Mouse (Mus musculus): ENCODE results near the gene Mynn. TPM values are rescaled to one million over a fixed set of nuclear protein-coding genes. Genes with fewer than 3 reads are reported as not detected.
"Not testable (repeated sequence)": the region's sequence is repeated elsewhere in the genome, so short reads cannot be mapped to it uniquely, and the experiment has no call there.

The Mynn gene
- polyA plus RNA-seq (2015; fragmentation: Nextera tagmentation; extraction: Ambion mirVana), result 28.7 and 30.8 TPM in 2 replicates

DNA sequence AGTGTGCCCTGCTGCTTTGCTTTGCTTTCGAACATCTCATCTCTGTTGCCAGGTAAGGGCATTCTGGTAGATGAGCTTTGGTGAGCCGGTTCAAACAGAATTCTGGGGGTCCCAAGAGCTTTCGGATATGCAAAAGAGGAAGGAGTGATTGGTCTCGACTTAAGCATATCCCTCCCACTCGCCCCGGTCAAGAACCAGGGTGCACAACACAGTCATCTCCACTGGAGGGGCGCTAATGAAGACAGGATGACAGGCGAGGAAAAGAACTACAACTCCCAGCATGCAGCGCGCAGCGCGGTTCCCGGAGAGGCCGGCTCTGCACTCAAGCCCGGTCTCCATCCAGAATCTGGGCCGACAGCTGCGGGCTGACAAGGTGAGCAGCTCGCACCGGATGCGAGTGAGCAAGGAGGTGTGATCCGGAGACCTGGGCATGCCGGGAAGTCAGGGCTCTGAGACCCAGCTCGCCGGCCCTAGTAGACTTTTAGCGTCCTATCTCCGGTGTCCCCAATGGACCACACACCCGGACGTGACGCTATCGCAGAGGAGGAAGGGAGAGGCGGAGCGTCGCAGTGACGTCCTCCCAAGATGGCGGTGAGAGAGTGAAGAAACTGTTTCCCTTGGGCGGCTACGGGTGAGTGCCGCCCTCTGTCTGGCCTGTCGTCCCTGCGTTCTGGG, at the start of gene Mynn:
Gene Mynn (plus strand): TSS at position 1 of the 675 bp plus-strand sequence.
- Histone ChIP-seq H3K4me2 (ENCODE audit: low read length) (peak within 1 kb of the TSS; percentile 73), H3K36me3 (ENCODE audit: insufficient read depth, low read length) (0 out of 2 replicates have a peak, but pooled peaks cover 6% of the 10 kb centered on the region), H3K27ac (peak within 1 kb of the TSS; percentile 99), H3K27me3 (ENCODE audit: insufficient read depth, low read length) (no peaks in the 10 kb centered on the region), H3K9ac (ENCODE audit: low read depth, low read length) (peak within 1 kb of the TSS; percentile 86), H3K9me3 (replicated peaks; ENCODE audit: low read length) (no peaks in the 10 kb centered on the region), H3K4me3 (replicated peaks; ENCODE audit: low read depth, low read length) (peak within 1 kb of the TSS; percentile 93), H3K4me1 (replicated peaks; ENCODE audit: insufficient read depth, low read length) (peaks cover 6% of the 10 kb centered on the region)
- peak; percentile 59 for TF ChIP-seq CTCF (IDR thresholded peaks at IDR 0.05; ENCODE audit: low read depth)
- DNase-seq (ENCODE audit: low spot score) (peak; percentile 98), ATAC-seq (replicated peaks; ENCODE audit: low FRiP score, low read depth) (peak; percentile 94)
- under 1% methylated on average over 38 of the region's 40 CpGs for WGBS

DNA sequence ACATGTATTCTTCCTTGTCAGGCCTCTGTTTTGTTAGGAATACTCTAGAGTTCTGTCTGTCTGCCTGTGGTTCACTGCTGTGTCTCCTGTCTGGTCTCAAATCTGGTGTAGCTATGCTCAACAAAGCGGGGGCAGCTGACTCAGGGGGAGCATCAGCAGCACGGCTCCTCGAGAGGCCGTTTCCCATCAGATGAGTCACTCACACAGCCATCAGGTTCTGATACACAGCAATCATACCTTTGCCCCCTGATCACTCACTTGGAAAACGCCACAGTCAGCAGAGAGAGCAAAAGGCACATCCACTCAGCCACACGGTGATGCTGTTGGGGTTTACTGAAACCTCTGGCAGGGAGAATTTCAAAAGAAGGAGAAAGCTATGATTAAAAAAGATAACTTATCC, 48.1 kb upstream of the Mynn start:
- Histone ChIP-seq H3K4me3 (replicated peaks; ENCODE audit: low read depth, low read length) (no peak overlapping the region), H3K9ac (ENCODE audit: low read depth, low read length) (no peak overlapping the region), H3K27ac (no peak overlapping the region), H3K27me3 (ENCODE audit: insufficient read depth, low read length) (no peaks in the 10 kb centered on the region), H3K36me3 (ENCODE audit: insufficient read depth, low read length) (no peaks in the 10 kb centered on the region), H3K4me2 (ENCODE audit: low read length) (no peak overlapping the region), H3K9me3 (replicated peaks; ENCODE audit: low read length) (no peaks in the 10 kb centered on the region), H3K4me1 (replicated peaks; ENCODE audit: insufficient read depth, low read length) (no peaks in the 10 kb centered on the region)
- 52% methylated on average over 6 of the region's 6 CpGs for WGBS
- DNase-seq (ENCODE audit: low spot score) (no peak), ATAC-seq (replicated peaks; ENCODE audit: low FRiP score, low read depth) (peak; percentile 54; the same call in 1 of the 2 replicates)
- TF ChIP-seq CTCF (IDR thresholded peaks at IDR 0.05; ENCODE audit: low read depth), result no peak; the same call in 1 of the 2 replicates

DNA sequence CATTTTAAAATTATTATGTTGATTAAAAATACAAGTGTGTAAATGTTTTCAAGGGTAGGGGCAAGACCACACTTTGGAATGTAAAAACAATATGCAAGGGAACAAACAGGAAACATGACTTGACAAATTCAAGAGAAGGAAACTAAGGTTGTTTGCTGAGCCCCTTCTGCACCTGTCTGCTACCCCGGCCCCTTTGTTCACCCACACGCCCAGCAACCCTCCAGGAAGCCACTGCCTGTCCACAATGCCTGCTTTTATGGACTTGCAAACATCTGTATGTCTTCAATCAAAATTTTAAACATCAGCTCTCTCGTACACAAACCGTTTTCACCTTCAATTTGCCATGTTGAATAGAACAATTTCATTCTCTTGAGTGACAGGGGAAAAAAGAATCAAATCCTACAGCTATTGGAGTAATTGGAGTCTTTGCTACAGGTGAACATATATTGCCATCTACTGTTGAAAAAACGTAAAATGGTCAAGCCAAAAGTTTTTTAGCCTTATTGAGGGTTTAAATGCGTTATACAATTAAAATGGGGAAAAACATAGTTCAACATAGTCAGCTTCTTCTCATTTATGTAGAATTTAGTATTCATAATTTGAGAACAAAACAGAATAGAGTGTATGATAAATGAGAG, 41.1 kb upstream of the Mynn start:
- no peak overlapping the region for H3K9ac ChIP-seq (ENCODE audit: low read depth, low read length)
- no peak overlapping the region for H3K27ac ChIP-seq
- H3K4me3 ChIP-seq (replicated peaks; ENCODE audit: low read depth, low read length), result no peak overlapping the region
- no peaks in the 10 kb centered on the region for H3K27me3 ChIP-seq (ENCODE audit: insufficient read depth, low read length)
- 52% methylated on average over 6 of the region's 6 CpGs for WGBS
- no peaks in the 10 kb centered on the region for H3K36me3 ChIP-seq (ENCODE audit: insufficient read depth, low read length)
- TF ChIP-seq CTCF (IDR thresholded peaks at IDR 0.05; ENCODE audit: low read depth), result peak; percentile 72
- no peaks in the 10 kb centered on the region for H3K9me3 ChIP-seq (replicated peaks; ENCODE audit: low read length)
- peak; percentile 58 for DNase-seq (ENCODE audit: low spot score)
- H3K4me2 ChIP-seq (ENCODE audit: low read length), result no peak overlapping the region
- no peaks in the 10 kb centered on the region for H3K4me1 ChIP-seq (replicated peaks; ENCODE audit: insufficient read depth, low read length)
- ATAC-seq (replicated peaks; ENCODE audit: low FRiP score, low read depth), result no peak

DNA sequence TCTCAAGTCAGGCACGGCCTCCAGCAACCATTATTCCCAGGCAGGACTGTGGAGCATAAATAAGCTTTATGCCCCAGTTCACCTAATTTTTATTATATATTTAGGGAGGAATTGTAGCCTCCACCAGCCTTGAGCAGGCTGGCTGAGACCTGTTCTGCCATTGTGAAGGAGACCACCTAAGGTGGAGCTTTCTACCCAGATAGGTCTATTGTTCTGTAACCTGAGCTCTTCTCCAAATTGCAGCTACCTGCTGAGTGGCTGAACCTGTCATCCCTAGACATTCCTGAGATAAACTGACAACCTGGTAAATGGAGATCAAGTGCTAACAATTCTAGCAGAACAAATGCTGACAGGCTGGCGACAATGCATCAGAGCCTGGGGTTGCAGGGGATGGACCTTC, 35.5 kb upstream of the Mynn start:
- not testable (repeated sequence) for H3K36me3 ChIP-seq (ENCODE audit: insufficient read depth, low read length); H3K9ac ChIP-seq (ENCODE audit: low read depth, low read length); H3K27me3 ChIP-seq (ENCODE audit: insufficient read depth, low read length); ATAC-seq (replicated peaks; ENCODE audit: low FRiP score, low read depth); H3K27ac ChIP-seq; H3K4me1 ChIP-seq (replicated peaks; ENCODE audit: insufficient read depth, low read length); DNase-seq (ENCODE audit: low spot score); H3K9me3 ChIP-seq (replicated peaks; ENCODE audit: low read length); H3K4me3 ChIP-seq (replicated peaks; ENCODE audit: low read depth, low read length); H3K4me2 ChIP-seq (ENCODE audit: low read length)
- no CpG with 5 or more reads among the region's 2 CpGs for WGBS

DNA sequence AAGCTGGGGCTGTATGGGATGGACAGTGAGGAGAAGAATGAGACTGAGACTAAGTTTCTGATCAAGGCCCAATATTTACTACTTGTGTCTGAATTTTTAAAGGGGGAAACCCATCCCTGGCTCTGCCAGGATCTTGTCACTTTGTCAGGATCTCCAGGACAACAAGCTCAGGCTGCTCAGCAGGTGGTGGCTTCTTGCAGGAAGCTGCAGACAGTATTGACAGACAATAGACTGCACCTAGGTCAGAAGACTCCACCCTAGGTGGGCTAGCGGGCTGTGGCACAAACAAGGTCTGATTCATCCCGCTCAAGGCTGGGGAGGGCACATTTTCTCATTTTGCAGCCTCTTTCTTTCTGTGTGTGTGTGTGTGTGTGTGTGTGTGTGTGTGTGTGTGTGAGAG, 28.3 kb upstream of the Mynn start:
- Histone ChIP-seq H3K9me3 (replicated peaks; ENCODE audit: low read length) (no peaks in the 10 kb centered on the region), H3K27me3 (ENCODE audit: insufficient read depth, low read length) (no peaks in the 10 kb centered on the region), H3K4me1 (replicated peaks; ENCODE audit: insufficient read depth, low read length) (no peaks in the 10 kb centered on the region), H3K36me3 (ENCODE audit: insufficient read depth, low read length) (no peaks in the 10 kb centered on the region), H3K4me2 (ENCODE audit: low read length) (no peak overlapping the region), H3K4me3 (replicated peaks; ENCODE audit: low read depth, low read length) (no peak overlapping the region), H3K27ac (no peak overlapping the region), H3K9ac (ENCODE audit: low read depth, low read length) (no peak overlapping the region)
- no peak for DNase-seq (ENCODE audit: low spot score)
- 24% methylated on average over 2 of the region's 2 CpGs for WGBS
- no peak for ATAC-seq (replicated peaks; ENCODE audit: low FRiP score, low read depth)
- TF ChIP-seq CTCF (IDR thresholded peaks at IDR 0.05; ENCODE audit: low read depth), result no peak

DNA sequence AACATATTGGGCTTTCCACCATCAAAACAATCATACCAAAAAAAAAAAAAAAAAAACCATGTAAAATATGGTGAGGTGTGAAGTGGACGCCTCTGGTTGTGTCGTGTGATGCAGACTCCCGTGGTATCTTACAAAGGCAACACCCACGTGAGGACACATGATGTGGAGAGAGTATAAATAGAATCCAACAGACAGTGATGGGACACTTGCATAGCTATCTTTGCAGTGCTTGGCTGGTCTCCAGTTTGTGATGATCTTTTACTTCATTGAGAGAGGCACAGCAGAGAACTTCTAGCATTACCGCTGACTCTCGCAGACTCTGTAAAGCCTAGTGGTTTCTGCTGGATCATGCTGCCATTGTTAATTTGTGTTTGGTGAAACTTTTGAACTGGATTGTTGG, 13.0 kb upstream of the Mynn start:
- Histone ChIP-seq H3K4me2 (ENCODE audit: low read length) (no peak overlapping the region), H3K4me1 (replicated peaks; ENCODE audit: insufficient read depth, low read length) (no peaks in the 10 kb centered on the region), H3K9ac (ENCODE audit: low read depth, low read length) (no peak overlapping the region), H3K27me3 (ENCODE audit: insufficient read depth, low read length) (no peaks in the 10 kb centered on the region), H3K36me3 (ENCODE audit: insufficient read depth, low read length) (no peaks in the 10 kb centered on the region), H3K27ac (no peak overlapping the region), H3K4me3 (replicated peaks; ENCODE audit: low read depth, low read length) (no peak overlapping the region), H3K9me3 (replicated peaks; ENCODE audit: low read length) (no peaks in the 10 kb centered on the region)
- DNase-seq (ENCODE audit: low spot score) (no peak), ATAC-seq (replicated peaks; ENCODE audit: low FRiP score, low read depth) (no peak)
- TF ChIP-seq CTCF (IDR thresholded peaks at IDR 0.05; ENCODE audit: low read depth), result no peak
- WGBS, result 81% methylated on average over 6 of the region's 6 CpGs

Data from kidney, postnatal 0 days (tissue).